Mouse (Mus musculus) cortical plate, adult 2 months (tissue): Measurements from ENCODE around the gene Tbc1d8b. TPM values are rescaled to one million over a fixed set of nuclear protein-coding genes. Genes with fewer than 3 reads are reported as not detected.

ENCODE experiments used
- H3K27ac ChIP-seq: fragments of 200-500 bp; 2 replicates; pipeline ENCODE4 v1.5.1; 2012; ENCODE audit warnings: low read length, control low read depth, inconsistent platforms; ENCODE audit not compliant: insufficient read depth
- H3K4me1 ChIP-seq: fragments of 200-500 bp; 2 replicates; pipeline ENCODE4 v1.6.1; 2011; ENCODE audit warnings: low read length; ENCODE audit not compliant: control insufficient read depth, insufficient read depth
- H3K4me3 ChIP-seq: fragments of 200-500 bp; 2 replicates; pipeline ENCODE4 v1.5.1; 2011; ENCODE audit warnings: mild to moderate bottlenecking, low read length, control low read depth; ENCODE audit not compliant: insufficient read depth
- CTCF ChIP-seq: fragments of 200-500 bp; IDR thresholded peaks from 2 replicates; pipeline ENCODE4 v1.5.1; 2011; ENCODE audit warnings: mild to moderate bottlenecking, control low read depth, low read length; ENCODE audit not compliant: insufficient read depth; ENCODE audit errors: extremely low read depth
- POLR2A ChIP-seq: fragments of 200-500 bp; IDR thresholded peaks from 2 replicates; pipeline ENCODE4 v1.6.1; 2011; ENCODE audit warnings: mild to moderate bottlenecking, low read length, control low read depth; ENCODE audit not compliant: insufficient read depth; ENCODE audit errors: extremely low read depth
- polyA plus RNA-seq: library from polyadenylated mRNA; depleted of rRNA; stranded (reverse); fragments of >200 nt; gene quantifications from 2 replicates; pipeline ENCODE4 v1.2.3, GENCODE M21; 2012

Gene Tbc1d8b
- polyA plus RNA-seq, 1 experiment = 1.5 TPM

GRCm38 (mm10) chrX:139778886-139779285 lies 94.1 kb downstream of the Tbc1d8b start:
- Histone ChIP-seq H3K4me1 (no peaks in the 10 kb centered on the region), H3K4me3 (no peak overlapping the region), H3K27ac (no peak overlapping the region)
- no peak for TF ChIP-seq CTCF
- TF ChIP-seq POLR2A = no peak

- Histone ChIP-seq H3K4me3 (no peak overlapping the region), H3K4me1 (no peaks in the 10 kb centered on the region), H3K27ac (no peak overlapping the region)
- TF ChIP-seq POLR2A (no peak), CTCF (no peak)
These were observed 94.6 kb downstream of the Tbc1d8b start for GRCm38 (mm10) chrX:139779401-139779800.

DNA sequence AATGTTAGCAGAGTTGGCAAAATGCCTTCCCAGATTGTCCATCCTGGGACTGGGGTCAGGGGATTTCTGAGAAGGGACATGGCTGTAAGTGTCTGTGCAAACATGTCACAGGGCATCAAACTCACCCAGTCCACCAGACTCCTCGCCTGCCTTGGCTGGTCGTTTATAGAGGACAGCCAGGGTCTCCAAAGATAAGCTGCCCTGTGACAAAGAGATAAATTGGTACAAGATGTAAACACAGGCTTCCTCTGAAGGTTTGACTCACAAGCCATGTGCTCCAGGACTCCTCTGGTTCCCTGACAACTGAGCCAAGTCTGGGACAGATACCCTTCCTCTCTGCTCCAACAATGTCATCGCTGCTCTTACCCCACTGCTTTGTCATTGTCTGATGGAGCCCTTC lies 96.2 kb downstream of the Tbc1d8b start:
- H3K4me1 ChIP-seq = no peaks in the 10 kb centered on the region
- no peak overlapping the region for H3K27ac ChIP-seq
- no peak for TF ChIP-seq CTCF
- TF ChIP-seq POLR2A = no peak
- H3K4me3 ChIP-seq = no peak overlapping the region

DNA sequence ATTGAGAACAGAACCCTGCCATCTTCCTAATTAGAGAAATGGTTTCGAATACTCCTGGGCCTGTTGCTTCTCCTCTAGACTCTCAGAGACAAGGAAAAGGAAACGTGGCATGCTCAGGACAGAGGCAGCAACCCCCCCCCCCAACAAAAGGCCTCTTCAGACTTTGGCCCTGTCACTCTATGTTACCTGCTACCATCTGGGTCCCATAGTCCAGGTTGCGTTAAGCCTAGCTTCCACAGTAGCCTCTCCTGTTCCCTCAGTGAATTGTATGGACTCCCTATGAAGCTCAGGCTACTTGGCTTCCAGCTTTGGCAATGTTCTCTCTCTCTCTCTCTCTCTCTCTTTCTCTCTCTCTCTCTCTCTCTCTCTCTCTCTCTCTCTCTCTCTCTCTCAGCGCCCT lies 96.8 kb downstream of the Tbc1d8b start:
- H3K27ac ChIP-seq = no peak overlapping the region
- TF ChIP-seq POLR2A = no peak
- TF ChIP-seq CTCF = no peak
- H3K4me3 ChIP-seq = no peak overlapping the region
- H3K4me1 ChIP-seq = no peaks in the 10 kb centered on the region

GRCm38 (mm10) chrX:139782278-139783044 lies 97.7 kb downstream of the Tbc1d8b start, which contains the start of gene Ripply1:
Ripply1 (minus strand) TSS chrX:139782353.
- TF ChIP-seq CTCF = no peak
- TF ChIP-seq POLR2A = no peak
- Histone ChIP-seq H3K27ac (no peak within 1 kb of the TSS), H3K4me1 (no peaks in the 10 kb centered on the region), H3K4me3 (no peak within 1 kb of the TSS)

GRCm38 (mm10) chrX:139783045-139783422 lies 98.2 kb downstream of the Tbc1d8b start:
- no peaks in the 10 kb centered on the region for H3K4me1 ChIP-seq
- no peak overlapping the region for H3K4me3 ChIP-seq
- no peak overlapping the region for H3K27ac ChIP-seq
- no peak for TF ChIP-seq CTCF
- TF ChIP-seq POLR2A = no peak

- Histone ChIP-seq H3K27ac (no peak overlapping the region), H3K4me1 (no peaks in the 10 kb centered on the region), H3K4me3 (no peak overlapping the region)
- TF ChIP-seq CTCF (no peak), POLR2A (no peak)
These were observed 101.0 kb downstream of the Tbc1d8b start for GRCm38 (mm10) chrX:139785764-139786163.

DNA sequence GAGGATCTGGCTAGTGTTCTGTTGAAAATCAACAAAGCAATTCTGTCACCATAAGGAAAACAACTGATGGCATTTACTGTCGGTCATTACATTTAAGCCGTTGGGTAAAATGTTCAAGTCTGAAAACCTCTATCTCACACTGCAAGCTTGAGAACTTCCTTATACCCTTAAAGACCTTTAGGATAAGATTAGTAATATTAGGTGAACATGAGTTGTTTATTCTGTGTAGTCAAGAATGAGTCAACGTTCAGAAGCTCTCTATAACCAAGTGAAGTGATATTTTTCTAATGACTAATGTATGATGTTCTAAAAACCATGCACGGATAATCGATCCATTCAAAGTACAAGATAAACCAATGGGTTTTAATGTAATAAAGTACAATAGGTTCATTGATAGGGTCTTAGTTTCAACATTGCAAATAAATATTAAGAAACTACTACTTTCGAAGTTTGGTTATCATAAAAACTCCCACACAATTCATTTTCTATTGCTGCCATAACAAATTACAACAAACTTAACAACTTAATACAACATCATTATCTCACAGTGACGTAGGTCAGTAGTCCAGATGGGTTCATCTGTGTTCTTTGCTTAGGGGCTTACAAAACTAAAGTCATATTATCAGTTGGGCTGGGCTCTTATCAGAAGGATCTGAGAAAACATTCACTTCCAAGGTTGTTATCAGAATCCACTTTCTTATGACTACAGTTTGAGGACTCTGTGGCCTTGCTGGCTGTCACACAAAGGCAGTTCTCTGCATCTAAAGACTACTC lies 109.5 kb downstream of the Tbc1d8b start:
- H3K27ac ChIP-seq = no peak overlapping the region
- H3K4me1 ChIP-seq = no peaks in the 10 kb centered on the region
- TF ChIP-seq CTCF = no peak
- TF ChIP-seq POLR2A = no peak
- no peak overlapping the region for H3K4me3 ChIP-seq

GRCm38 (mm10) chrX:139796037-139796436 lies 111.2 kb downstream of the Tbc1d8b start:
- H3K4me1 ChIP-seq = no peaks in the 10 kb centered on the region
- TF ChIP-seq CTCF = no peak
- TF ChIP-seq POLR2A = no peak
- H3K4me3 ChIP-seq = no peak overlapping the region
- no peak overlapping the region for H3K27ac ChIP-seq

- no peak for TF ChIP-seq CTCF
- TF ChIP-seq POLR2A = no peak
- Histone ChIP-seq H3K4me3 (no peak overlapping the region), H3K4me1 (no peaks in the 10 kb centered on the region), H3K27ac (no peak overlapping the region)
These were observed 113.1 kb downstream of the Tbc1d8b start for GRCm38 (mm10) chrX:139797875-139798274.
